Mouse (Mus musculus) lung, embryonic 16.5 days (tissue): ENCODE measurements around the gene Wwp2. TPM values are rescaled to one million over a fixed set of nuclear protein-coding genes. Genes with fewer than 3 reads are reported as not detected.
A peak's percentile ranks its signal among the peaks of the same experiment; 100 is the strongest.

Experiments used
- ATAC-seq: fragments of 200-750 bp; cut with Nextera tagmentation; 2 replicates; pipeline ENCODE4 v1.8.0; 2017; ENCODE audit warnings: low read depth, mild to moderate bottlenecking, moderate library complexity
- H3K27ac ChIP-seq: fragments of 300-500 bp; sonication (generic); 2 replicates; pipeline ENCODE4 v1.5.1; 2014; ENCODE audit warnings: mild to moderate bottlenecking, control low read depth, low read length
- H3K27me3 ChIP-seq: fragments of 300-500 bp; sonication (generic); 2 replicates; pipeline ENCODE4 v1.6.1; 2014; ENCODE audit warnings: low read depth, low read length, mixed read lengths; ENCODE audit not compliant: control insufficient read depth, insufficient read depth
- H3K36me3 ChIP-seq: fragments of 300-500 bp; sonication (generic); 2 replicates; pipeline ENCODE4 v1.6.1; 2014; ENCODE audit warnings: low read length; ENCODE audit not compliant: control insufficient read depth, insufficient read depth
- H3K4me1 ChIP-seq: fragments of 300-500 bp; sonication (generic); replicated peaks from 2 replicates; pipeline ENCODE4 v1.6.1; 2014; ENCODE audit warnings: low read length, mixed read lengths; ENCODE audit not compliant: control insufficient read depth, insufficient read depth
- H3K4me2 ChIP-seq: fragments of 300-500 bp; sonication (generic); 2 replicates; pipeline ENCODE4 v1.6.1; 2014; ENCODE audit warnings: low read depth, low read length, control low read depth
- H3K4me3 ChIP-seq: fragments of 300-500 bp; sonication (generic); 2 replicates; pipeline ENCODE4 v1.5.1; 2014; ENCODE audit warnings: mild to moderate bottlenecking, low read length, control low read depth
- H3K9ac ChIP-seq: fragments of 300-500 bp; sonication (generic); 2 replicates; pipeline ENCODE4 v1.6.1; 2014; ENCODE audit warnings: low read length, control low read depth
- H3K9me3 ChIP-seq: fragments of 300-500 bp; sonication (generic); 2 replicates; pipeline ENCODE4 v1.6.1; 2016; ENCODE audit warnings: low read length; ENCODE audit not compliant: control insufficient read depth
- WGBS: fragments of 180-500 bp; shearing (Covaris S2); extraction: QIAGEN DNeasy Blood & Tissue Kit; methylation state at CpG from one replicate; pipeline ENCODE4 v1.1.7; 2014; 5-methylcytosine and 5-hydroxymethylcytosine counted together
- polyA plus RNA-seq: library from polyadenylated mRNA; unstranded; fragments of >200 nt; fragmentation: Nextera tagmentation; extraction: Ambion mirVana; gene quantifications from 2 replicates; pipeline ENCODE4 v1.2.1, GENCODE M21; 2015

Gene Wwp2
- polyA plus RNA-seq, 1 experiment from 2014 or later, result 60.5 TPM

GRCm38 (mm10) chr8:107578541-107578940 is 142.4 kb downstream of the Wwp2 start:
- Histone ChIP-seq H3K4me3 (no peak overlapping the region), H3K9me3 (no peaks in the 10 kb centered on the region), H3K27me3 (no peaks in the 10 kb centered on the region), H3K9ac (no peak overlapping the region), H3K36me3 (peaks cover 34% of the 10 kb centered on the region), H3K27ac (no peak overlapping the region), H3K4me2 (no peak overlapping the region), H3K4me1 (no peaks in the 10 kb centered on the region)
- no peak for ATAC-seq
- WGBS, result 81% methylated on average over 8 of the region's 8 CpGs

DNA sequence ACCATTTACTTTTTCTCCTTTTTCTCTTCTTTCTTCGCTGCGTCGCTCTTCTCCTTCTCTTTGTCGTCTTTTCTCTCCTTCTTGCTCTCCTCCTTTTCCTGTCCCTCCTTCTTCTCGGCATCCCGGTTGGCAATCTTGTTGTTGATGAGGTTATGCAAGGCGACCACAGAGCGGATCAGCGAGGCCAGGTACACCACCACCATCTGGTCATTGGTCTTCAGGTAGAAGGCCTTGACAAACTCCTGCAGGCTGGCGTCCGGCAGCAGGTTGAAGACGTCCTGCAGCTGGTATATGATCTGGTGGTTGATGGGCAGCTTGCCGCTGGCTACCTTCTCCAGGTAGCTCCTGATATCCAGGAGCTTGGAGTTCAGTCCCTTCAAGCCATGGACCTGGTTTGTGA is 144.7 kb downstream of the Wwp2 start:
- no peaks in the 10 kb centered on the region for H3K4me1 ChIP-seq
- H3K4me2 ChIP-seq, result no peak overlapping the region
- 91% methylated on average over 13 of the region's 13 CpGs for WGBS
- no peak overlapping the region for H3K27ac ChIP-seq
- H3K27me3 ChIP-seq, result no peaks in the 10 kb centered on the region
- no peak overlapping the region for H3K4me3 ChIP-seq
- H3K36me3 ChIP-seq, result peaks cover 46% of the 10 kb centered on the region
- ATAC-seq, result no peak
- H3K9me3 ChIP-seq, result no peaks in the 10 kb centered on the region
- no peak overlapping the region for H3K9ac ChIP-seq

- H3K4me1 ChIP-seq, result peaks cover 1% of the 10 kb centered on the region
- H3K9me3 ChIP-seq, result no peaks in the 10 kb centered on the region
- H3K4me3 ChIP-seq, result no peak overlapping the region
- no peak for ATAC-seq
- H3K36me3 ChIP-seq, result peaks cover 46% of the 10 kb centered on the region
- H3K4me2 ChIP-seq, result no peak overlapping the region
- 95% methylated on average over 4 of the region's 4 CpGs for WGBS
- H3K27ac ChIP-seq, result no peak overlapping the region
- H3K27me3 ChIP-seq, result no peaks in the 10 kb centered on the region
- H3K9ac ChIP-seq, result no peak overlapping the region
Observed at GRCm38 (mm10) chr8:107581536-107581935, 145.4 kb downstream of the Wwp2 start.

GRCm38 (mm10) chr8:107582136-107582535 is 146.0 kb downstream of the Wwp2 start:
- no peak overlapping the region for H3K27ac ChIP-seq
- H3K9ac ChIP-seq, result no peak overlapping the region
- no peaks in the 10 kb centered on the region for H3K27me3 ChIP-seq
- no peak for ATAC-seq
- H3K4me2 ChIP-seq, result no peak overlapping the region
- peaks cover 46% of the 10 kb centered on the region for H3K36me3 ChIP-seq
- no peaks in the 10 kb centered on the region for H3K9me3 ChIP-seq
- 91% methylated on average over 11 of the region's 11 CpGs for WGBS
- H3K4me1 ChIP-seq, result peaks cover 7% of the 10 kb centered on the region
- H3K4me3 ChIP-seq, result no peak overlapping the region

GRCm38 (mm10) chr8:107587429-107587994 is 151.3 kb downstream of the Wwp2 start:
- H3K4me3 ChIP-seq, result peak overlapping the region; percentile 94
- H3K36me3 ChIP-seq, result peaks cover 21% of the 10 kb centered on the region
- H3K27me3 ChIP-seq, result no peaks in the 10 kb centered on the region
- H3K4me2 ChIP-seq, result peak overlapping the region; percentile 88
- peak overlapping the region; percentile 30 for H3K27ac ChIP-seq
- no peaks in the 10 kb centered on the region for H3K9me3 ChIP-seq
- ATAC-seq, result 0 out of 2 replicates have a peak, but pooled peaks have one; percentile 18
- H3K9ac ChIP-seq, result peak overlapping the region; percentile 91
- under 1% methylated on average over 17 of the region's 17 CpGs for WGBS
- H3K4me1 ChIP-seq, result peaks cover 9% of the 10 kb centered on the region

GRCm38 (mm10) chr8:107587995-107588780 is 152.0 kb downstream of the Wwp2 start, which contains the start of gene Psmd7:
Gene Psmd7, minus strand, starts transcription at chr8:107588464.
- WGBS, result 2% methylated on average over 64 of the region's 65 CpGs
- peak within 1 kb of the TSS; percentile 94 for H3K4me3 ChIP-seq
- peak; percentile 98 for ATAC-seq
- H3K4me2 ChIP-seq, result peak within 1 kb of the TSS; percentile 88
- peaks cover 15% of the 10 kb centered on the region for H3K36me3 ChIP-seq
- H3K9ac ChIP-seq, result peak within 1 kb of the TSS; percentile 91
- no peaks in the 10 kb centered on the region for H3K27me3 ChIP-seq
- no peaks in the 10 kb centered on the region for H3K9me3 ChIP-seq
- peaks cover 9% of the 10 kb centered on the region for H3K4me1 ChIP-seq
- peak within 1 kb of the TSS; percentile 30 for H3K27ac ChIP-seq

- Histone ChIP-seq H3K4me1 (no peaks in the 10 kb centered on the region), H3K27me3 (no peaks in the 10 kb centered on the region), H3K36me3 (no peaks in the 10 kb centered on the region), H3K9me3 (no peaks in the 10 kb centered on the region), H3K9ac (no peak overlapping the region), H3K4me3 (no peak overlapping the region), H3K27ac (no peak overlapping the region), H3K4me2 (no peak overlapping the region)
- 58% methylated on average over 6 of the region's 6 CpGs for WGBS
- no peak for ATAC-seq
Observed at GRCm38 (mm10) chr8:107593967-107594729, 158.0 kb downstream of the Wwp2 start.

DNA sequence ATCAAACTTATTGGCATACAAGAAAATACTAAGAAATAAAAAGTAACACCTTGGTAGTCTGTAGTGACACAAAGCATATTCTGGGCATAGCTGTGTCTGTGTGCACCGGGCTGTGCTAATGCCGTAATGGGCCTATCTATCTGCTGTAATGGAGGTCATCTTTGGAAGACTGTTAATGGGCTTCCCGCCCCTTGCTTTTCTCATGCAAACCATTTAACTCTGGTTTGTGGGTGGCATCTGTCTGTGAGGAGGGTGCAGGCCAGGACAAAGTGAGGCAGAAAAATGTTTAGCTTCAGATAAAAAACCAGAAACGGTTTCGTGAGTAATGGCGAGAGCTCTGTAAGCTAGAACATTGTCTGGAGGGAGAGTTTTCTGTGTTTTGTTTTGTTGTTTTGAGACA is 158.7 kb downstream of the Wwp2 start:
- Histone ChIP-seq H3K27ac (no peak overlapping the region), H3K4me2 (no peak overlapping the region), H3K9me3 (no peaks in the 10 kb centered on the region), H3K27me3 (no peaks in the 10 kb centered on the region), H3K4me3 (no peak overlapping the region), H3K4me1 (no peaks in the 10 kb centered on the region), H3K36me3 (no peaks in the 10 kb centered on the region), H3K9ac (no peak overlapping the region)
- no peak for ATAC-seq
- whole genome bisulfite sequencing, result 78% methylated on average over 6 of the region's 6 CpGs

DNA sequence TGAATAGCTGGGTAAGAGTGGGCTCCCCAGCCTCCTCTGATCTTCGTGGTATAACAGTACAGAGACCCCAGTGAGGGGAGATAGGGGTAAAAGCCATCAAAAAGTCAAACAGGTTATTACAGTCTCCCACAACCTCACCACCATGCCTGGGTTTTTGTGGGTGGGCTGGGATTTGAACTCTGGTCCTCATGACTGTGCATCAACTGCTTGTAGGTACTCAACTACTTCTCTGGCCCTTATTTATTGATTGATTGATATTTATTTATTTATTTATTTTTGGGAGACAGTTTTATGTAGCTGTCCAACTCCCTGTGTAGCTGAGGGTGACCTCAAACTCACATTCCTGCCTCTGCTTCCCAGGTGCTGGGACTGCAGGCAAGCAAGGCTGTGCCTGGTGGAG is 161.6 kb downstream of the Wwp2 start:
- no peaks in the 10 kb centered on the region for H3K4me1 ChIP-seq
- no peak overlapping the region for H3K4me2 ChIP-seq
- H3K36me3 ChIP-seq, result no peaks in the 10 kb centered on the region
- no peaks in the 10 kb centered on the region for H3K9me3 ChIP-seq
- no peak for ATAC-seq
- peaks cover 2% of the 10 kb centered on the region; the same call in 1 of the 2 replicates for H3K27me3 ChIP-seq
- no peak overlapping the region for H3K9ac ChIP-seq
- 48% methylated on average over 1 of the region's 1 CpGs for WGBS
- no peak overlapping the region for H3K4me3 ChIP-seq
- H3K27ac ChIP-seq, result no peak overlapping the region
